ENCODE assay signal across 9 mouse cellular contexts in genomic region chr4:57846381-57846990, GRCm38 (mm10).
DNase-seq lines count a peak whose midpoint lies in the region; ATAC-seq and TF ChIP-seq lines count a peak whose summit lies in the region.
"Had no signal": no experiment of that assay in that cellular context is flagged by ENCODE, and none has a peak within 500 bp of the region (broad histone marks: within the 10 kb centered on the region; RNA-seq: fewer than 3 reads in every experiment).

No protein-coding gene starts in this region.

- no peak for TF ChIP-seq EP300 in heart, adult 2 months (IDR thresholded peaks at IDR 0.05; ENCODE audit: insufficient read depth, low read depth, low read length)
- no peak for TF ChIP-seq EP300 in heart, postnatal 0 days (IDR thresholded peaks at IDR 0.05; ENCODE audit: low read depth)
- no peak for TF ChIP-seq EP300 in liver, postnatal 0 days (IDR thresholded peaks at IDR 0.05; ENCODE audit: low read depth)

- peaks cover 29% of the 10 kb centered on the region for H3K4me1 ChIP-seq in heart, adult 2 months (ENCODE audit: control insufficient read depth, insufficient read depth, low read length)
- peaks cover 42% of the 10 kb centered on the region for H3K4me1 ChIP-seq in heart, postnatal 0 days (ENCODE audit: control insufficient read depth, insufficient read depth)
- H3K4me1 ChIP-seq in liver, postnatal 0 days (ENCODE audit: insufficient read depth): no peaks in the 10 kb centered on the region

- H3K27ac ChIP-seq in heart, adult 2 months: peak overlapping the region; percentile 94
- H3K27ac ChIP-seq in heart, postnatal 0 days (ENCODE audit: low read depth): peak overlapping the region; percentile 96
- no peak overlapping the region for H3K27ac ChIP-seq in liver, postnatal 0 days (ENCODE audit: low read depth)

- no peak for TF ChIP-seq POLR2A in heart, adult 2 months (IDR thresholded peaks at IDR 0.05; ENCODE audit: insufficient read depth, low read depth, low read length)

- peak overlapping the region; percentile 71 for H3K4me2 ChIP-seq in heart, postnatal 0 days (ENCODE audit: low read depth, low read length)
- peak overlapping the region; percentile 50 for H3K4me2 ChIP-seq in liver, postnatal 0 days (ENCODE audit: low read depth, low read length)

- intact Hi-C loops in heart, adult 2 months (cut with DNase I): loop anchor here (2.0 kb wide), 2 partner anchors 16 to 64 kb away; no protein-coding TSS in a partner anchor
- intact Hi-C loops in heart, postnatal 25 days (cut with DNase I): loop anchor here (2.0 to 5.0 kb wide), 4 partner anchors 14 to 64 kb away; no protein-coding TSS in a partner anchor
- intact Hi-C loops in left cerebral cortex, postnatal 14 days (cut with DNase I): no loop called here

- H3K27me3 ChIP-seq in heart, adult 2 months (ENCODE audit: control insufficient read depth, insufficient read depth, low read length): no peaks in the 10 kb centered on the region
- H3K27me3 ChIP-seq in C2C12 (ENCODE audit: control insufficient read depth, insufficient read depth, insufficient read length): no peaks in the 10 kb centered on the region
- no peaks in the 10 kb centered on the region for H3K27me3 ChIP-seq in heart, postnatal 0 days (ENCODE audit: control insufficient read depth, insufficient read depth, low read length)
- no peaks in the 10 kb centered on the region for H3K27me3 ChIP-seq in liver, postnatal 0 days (ENCODE audit: insufficient read depth, low read length)

- no peak for DNase-seq in heart, adult 2 months
- no peak for DNase-seq in heart, postnatal 25 days (ENCODE audit: low spot score)
- no peak for DNase-seq in heart, postnatal 0 days (ENCODE audit: low spot score)
- DNase-seq in liver, postnatal 0 days: no peak
- no peak for DNase-seq in thymus, postnatal 36 days
- no peak for DNase-seq in layer of hippocampus, postnatal 25 days (ENCODE audit: extremely low spot score in 1 of 2, low spot score in 1 of 2)
- DNase-seq in left cerebral cortex, postnatal 14 days (ENCODE audit: low spot score in 2 of 2): no peak

- H3K9me3 ChIP-seq in heart, postnatal 0 days (replicated peaks; ENCODE audit: control insufficient read depth, low read length): no peaks in the 10 kb centered on the region
- H3K9me3 ChIP-seq in liver, postnatal 0 days (ENCODE audit: low read length): no peaks in the 10 kb centered on the region

- no peak; the same call in 1 of the 2 replicates for ATAC-seq in heart, postnatal 0 days (ENCODE audit: insufficient read depth, low read depth)
- no peak for ATAC-seq in liver, postnatal 0 days
- ATAC-seq: CD4-positive, CD25-positive, alpha-beta regulatory T cell, adult 4 months had no signal

- H3K36me3 ChIP-seq in heart, adult 2 months (ENCODE audit: control insufficient read depth, insufficient read depth, low read length): peaks cover 40% of the 10 kb centered on the region
- peaks cover 19% of the 10 kb centered on the region for H3K36me3 ChIP-seq in C2C12 (ENCODE audit: control insufficient read depth, insufficient read depth)
- peaks cover 18% of the 10 kb centered on the region for H3K36me3 ChIP-seq in heart, postnatal 0 days (replicated peaks; ENCODE audit: control insufficient read depth, insufficient read depth, low read length)
- no peaks in the 10 kb centered on the region for H3K36me3 ChIP-seq in liver, postnatal 0 days (replicated peaks; ENCODE audit: insufficient read depth, low read length)

- TF ChIP-seq CTCF in heart, adult 2 months (IDR thresholded peaks at IDR 0.05): no peak
- no peak for TF ChIP-seq CTCF in C2C12 (IDR thresholded peaks at IDR 0.05; ENCODE audit: control insufficient read depth, insufficient read depth, insufficient read length)
- TF ChIP-seq CTCF in heart, postnatal 0 days (IDR thresholded peaks at IDR 0.05; ENCODE audit: low read depth): no peak
- no peak for TF ChIP-seq CTCF in liver, postnatal 0 days (IDR thresholded peaks at IDR 0.05; ENCODE audit: low read depth)

- peak overlapping the region; percentile 67 for H3K9ac ChIP-seq in heart, adult 2 months (ENCODE audit: low read depth, low read length)
- H3K9ac ChIP-seq in heart, postnatal 0 days (replicated peaks; ENCODE audit: low read depth, low read length): peak overlapping the region; percentile 81
- H3K9ac ChIP-seq in liver, postnatal 0 days (replicated peaks): no peak overlapping the region

- 18% methylated on average over 12 of the region's 12 CpGs for WGBS in heart, adult 2 months
- WGBS in heart, postnatal 0 days: 8% methylated on average over 11 of the region's 12 CpGs
- 38% methylated on average over 12 of the region's 12 CpGs for WGBS in liver, postnatal 0 days (ENCODE audit: insufficient replicate concordance)

- no peak overlapping the region for H3ac ChIP-seq in C2C12 (ENCODE audit: control insufficient read depth, insufficient read length, low read depth)

- peaks cover 9% of the 10 kb centered on the region for H3K79me2 ChIP-seq in heart, adult 2 months (replicated peaks; ENCODE audit: control insufficient read depth, insufficient read depth, low read length)
- H3K79me2 ChIP-seq in C2C12 (ENCODE audit: control insufficient read depth, insufficient read depth): peaks cover 84% of the 10 kb centered on the region

- peak overlapping the region; percentile 56 for H3K4me3 ChIP-seq in heart, adult 2 months
- H3K4me3 ChIP-seq in C2C12 (ENCODE audit: insufficient read depth, poor library complexity, severe bottlenecking): peak overlapping the region; percentile 44
- peak overlapping the region; percentile 64 for H3K4me3 ChIP-seq in heart, postnatal 0 days (ENCODE audit: low read depth, low read length)
- peak overlapping the region; percentile 34; the same call in 1 of the 2 replicates for H3K4me3 ChIP-seq in liver, postnatal 0 days (ENCODE audit: low read depth, low read length)

- H3K79me3 ChIP-seq in C2C12 (ENCODE audit: low read depth): peaks cover 61% of the 10 kb centered on the region

TF ChIP-seq in C2C12, 6 proteins besides CTCF, POLR2A, EP300 and RAD21:
- TF ChIP-seq MYOD1 (IDR thresholded peaks at IDR 0.05; ENCODE audit: control insufficient read depth, insufficient read length, low read depth): no peak
- TF ChIP-seq USF1 (IDR thresholded peaks at IDR 0.05; ENCODE audit: low read depth): no peak
- no peak for TF ChIP-seq MYOG (IDR thresholded peaks at IDR 0.05; ENCODE audit: control insufficient read depth, extremely low read depth, insufficient read length)
- no peak for TF ChIP-seq CEBPB (IDR thresholded peaks at IDR 0.05; ENCODE audit: low read depth)
- no peak for TF ChIP-seq FOSL1 (IDR thresholded peaks at IDR 0.05; ENCODE audit: insufficient read depth, low read length, poor library complexity, severe bottlenecking)
- TF ChIP-seq MAX (IDR thresholded peaks at IDR 0.05): no peak
TF ChIP-seq in C2C12: peak in this region for 0.
